Mouse (Mus musculus): Measurements from ENCODE around the gene Sh3bp5. TPM values are rescaled to one million over a fixed set of nuclear protein-coding genes. Genes with fewer than 3 reads are reported as not detected.

The Sh3bp5 gene
- polyA plus RNA-seq, 1 experiment from 2014 or later, result 11.3 TPM

- DNase-seq (ENCODE audit: low read depth, low spot score) (no peak), ATAC-seq (no peak)
- no peaks in the 10 kb centered on the region for H3K27me3 ChIP-seq
- TF ChIP-seq CTCF (IDR thresholded peaks at IDR 0.05), result no peak
- POLR2A ChIA-PET, result interaction anchor here (0.5 kb wide), 1 partner anchor 96 kb away, joined by 3 read pairs; no protein-coding TSS in a partner anchor
- CTCF ChIA-PET, result interaction anchor here (2.2 kb wide), 1 partner anchor 9 kb away, joined by 4 read pairs; no protein-coding TSS in a partner anchor
- in situ Hi-C loops (cut with MboI; ENCODE audit: low pct_unique_long_range_greater_than_20kb), result no loop called here
Measured at GRCm38 (mm10) chr14:31395629-31396199, 40.2 kb downstream of the Sh3bp5 start.

GRCm38 (mm10) chr14:31394822-31395532 lies 40.9 kb downstream of the Sh3bp5 start:
- ChIA-PET POLR2A (interaction anchor here (0.5 kb wide), 1 partner anchor 96 kb away, joined by 3 read pairs; no protein-coding TSS in a partner anchor), CTCF (interaction anchor here (1.0 kb wide), 1 partner anchor 41 kb away, joined by 3 read pairs; no protein-coding TSS in a partner anchor)
- TF ChIP-seq CTCF (IDR thresholded peaks at IDR 0.05), result no peak
- H3K27me3 ChIP-seq, result no peaks in the 10 kb centered on the region
- ATAC-seq, result no peak
- no peak for DNase-seq (ENCODE audit: low read depth, low spot score)
- in situ Hi-C loops (cut with MboI; ENCODE audit: low pct_unique_long_range_greater_than_20kb), result no loop called here

DNA sequence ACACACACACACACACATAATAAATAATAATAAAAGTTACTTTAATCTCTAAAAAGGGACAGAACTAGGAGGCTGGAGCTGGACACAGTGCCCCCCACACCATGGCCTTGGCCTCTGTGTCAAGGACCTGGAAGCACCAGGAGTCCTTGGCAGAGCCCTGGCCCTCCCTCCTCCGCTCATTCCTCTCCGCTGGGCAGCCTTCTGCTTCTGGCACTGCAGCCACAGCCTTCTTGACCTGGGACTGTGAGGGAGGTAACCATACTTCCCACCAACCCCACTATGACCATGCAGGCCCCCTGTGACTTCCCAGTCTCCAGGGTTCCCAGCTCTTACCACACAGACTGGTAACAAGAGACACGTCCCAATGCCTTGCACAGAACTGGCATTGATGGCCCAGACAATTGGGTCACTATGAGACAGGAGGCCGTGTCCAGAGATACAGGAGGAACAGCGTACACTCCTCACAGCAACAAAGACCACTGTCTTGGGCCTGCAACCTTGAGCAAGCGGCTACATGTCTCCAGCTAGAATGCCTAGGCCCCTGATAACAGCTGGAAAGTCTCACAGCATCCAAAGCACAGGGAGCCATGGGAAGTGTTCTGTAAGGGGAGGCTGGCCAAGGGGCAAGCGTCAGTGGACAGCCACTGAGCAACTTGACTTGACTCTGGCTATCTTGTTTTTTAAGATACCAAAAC lies 41.8 kb downstream of the Sh3bp5 start:
- no peak for DNase-seq (ENCODE audit: low read depth, low spot score)
- no peak for TF ChIP-seq CTCF (IDR thresholded peaks at IDR 0.05)
- ChIA-PET POLR2A (no interaction called here), CTCF (interaction anchor here (1.0 kb wide), 1 partner anchor 42 kb away, joined by 3 read pairs; no protein-coding TSS in a partner anchor)
- no peak for ATAC-seq
- in situ Hi-C loops (cut with MboI; ENCODE audit: low pct_unique_long_range_greater_than_20kb), result no loop called here
- H3K27me3 ChIP-seq, result no peaks in the 10 kb centered on the region

- in situ Hi-C loops (cut with MboI; ENCODE audit: low pct_unique_long_range_greater_than_20kb), result no loop called here
Measured at GRCm38 (mm10) chr14:31393546-31393890, 42.4 kb downstream of the Sh3bp5 start.

GRCm38 (mm10) chr14:31392873-31393545 lies 42.9 kb downstream of the Sh3bp5 start:
- DNase-seq (ENCODE audit: low read depth, low spot score) (no peak), ATAC-seq (no peak)
- POLR2A ChIA-PET, result no interaction called here
- CTCF ChIA-PET, result no interaction called here
- in situ Hi-C loops (cut with MboI; ENCODE audit: low pct_unique_long_range_greater_than_20kb), result no loop called here
- H3K27me3 ChIP-seq, result no peaks in the 10 kb centered on the region
- no peak for TF ChIP-seq CTCF (IDR thresholded peaks at IDR 0.05)

More at GRCm38 (mm10) chr14:31393546-31393890, 42.4 kb downstream of the Sh3bp5 start:
- H3K27me3 ChIP-seq, result no peaks in the 10 kb centered on the region
- TF ChIP-seq CTCF (IDR thresholded peaks at IDR 0.05), result no peak
- POLR2A ChIA-PET, result no interaction called here
- ATAC-seq (no peak), DNase-seq (ENCODE audit: low read depth, low spot score) (no peak)
- CTCF ChIA-PET, result no interaction called here

GRCm38 (mm10) chr14:31392300-31392699 lies 43.6 kb downstream of the Sh3bp5 start:
- ChIA-PET POLR2A (no interaction called here), CTCF (no interaction called here)
- ATAC-seq (no peak), DNase-seq (ENCODE audit: low read depth, low spot score) (no peak)
- no peak for TF ChIP-seq CTCF (IDR thresholded peaks at IDR 0.05)
- in situ Hi-C loops (cut with MboI; ENCODE audit: low pct_unique_long_range_greater_than_20kb), result no loop called here
- H3K27me3 ChIP-seq, result no peaks in the 10 kb centered on the region

DNA sequence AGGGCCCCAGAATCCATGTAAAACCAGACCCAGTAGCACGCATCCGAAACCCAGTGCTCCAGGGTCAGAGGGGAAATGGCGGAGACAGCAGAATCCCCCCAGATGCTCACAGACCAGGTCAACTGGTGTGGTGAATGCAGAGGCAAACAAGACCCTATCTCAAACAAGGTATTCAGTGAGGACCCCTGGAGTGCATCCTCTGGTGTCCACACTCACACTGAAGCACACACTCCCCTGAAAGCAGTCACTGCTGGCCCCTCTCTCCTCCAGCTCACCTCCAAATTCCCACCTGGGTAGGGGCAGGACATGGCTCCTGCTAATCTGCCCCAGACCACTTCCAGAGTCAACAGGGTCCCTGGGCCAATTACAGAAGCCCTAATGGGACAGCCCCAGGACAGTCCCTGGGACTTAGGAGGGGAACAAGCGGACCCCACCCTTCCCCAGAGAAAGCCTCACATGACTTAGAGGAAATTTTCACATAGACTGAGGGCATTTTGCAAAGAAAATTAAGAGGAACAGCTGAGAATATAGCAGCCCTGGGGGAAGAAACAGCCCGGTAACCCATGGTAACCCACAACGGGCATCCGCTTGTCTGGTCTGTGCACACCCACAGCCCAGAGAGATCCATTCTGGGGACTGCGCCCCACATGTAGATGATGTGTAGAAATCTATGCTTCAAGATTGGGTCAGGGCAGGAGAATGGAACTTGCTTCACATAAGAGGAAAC lies 46.3 kb downstream of the Sh3bp5 start:
- CTCF ChIA-PET, result interaction anchor here (0.6 kb wide), 1 partner anchor 83 kb away, joined by 3 read pairs; no protein-coding TSS in a partner anchor
- in situ Hi-C loops (cut with MboI; ENCODE audit: low pct_unique_long_range_greater_than_20kb), result loop anchor here (5.0 kb wide), 2 partner anchors 48 to 73 kb away; partner anchors contain the start of gene Sh3bp5
- POLR2A ChIA-PET, result no interaction called here
- no peaks in the 10 kb centered on the region for H3K27me3 ChIP-seq
- ATAC-seq, result no peak
- DNase-seq (ENCODE audit: low read depth, low spot score), result no peak
- no peak for TF ChIP-seq CTCF (IDR thresholded peaks at IDR 0.05)

DNA sequence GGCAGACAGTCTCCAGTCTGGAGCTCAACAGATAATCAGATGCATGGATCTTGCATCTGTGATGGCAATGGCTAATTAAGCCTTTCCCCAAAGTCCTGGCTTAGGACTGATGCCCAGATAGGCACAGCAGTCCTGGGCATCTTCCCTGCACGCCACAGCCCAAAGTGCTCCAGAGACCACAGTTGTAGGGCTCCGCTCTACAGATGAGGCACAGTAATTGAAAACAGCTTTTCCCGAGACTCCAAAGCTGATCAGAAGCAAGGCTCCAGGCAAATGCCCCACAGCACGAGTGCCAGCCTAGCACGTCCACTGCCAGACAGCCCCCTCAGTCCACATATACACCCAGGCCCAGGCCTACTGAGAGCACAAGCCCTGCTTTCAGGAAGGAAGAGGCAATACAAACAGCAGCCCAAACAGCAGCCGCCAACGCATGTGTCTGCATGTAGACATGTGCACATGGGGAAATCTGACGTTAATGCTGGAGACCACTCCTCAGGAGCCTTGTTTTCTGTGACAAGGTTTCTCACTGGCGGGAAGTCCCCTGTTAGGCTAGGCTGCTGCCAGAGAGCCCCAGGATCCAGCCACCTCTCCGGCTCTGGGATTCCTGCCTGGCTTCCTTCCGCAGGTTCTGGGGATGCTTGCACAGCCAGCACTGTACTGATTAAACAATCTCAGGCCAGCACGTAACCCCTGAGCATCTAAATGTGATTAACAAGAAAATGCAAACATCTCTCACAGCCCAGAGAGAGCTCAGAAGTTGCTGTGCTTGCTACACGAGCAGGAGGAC lies 47.6 kb downstream of the Sh3bp5 start:
- ChIA-PET POLR2A (no interaction called here), CTCF (interaction anchor here (0.6 kb wide), 1 partner anchor 84 kb away, joined by 3 read pairs; no protein-coding TSS in a partner anchor)
- ATAC-seq (no peak), DNase-seq (ENCODE audit: low read depth, low spot score) (no peak)
- no peaks in the 10 kb centered on the region for H3K27me3 ChIP-seq
- in situ Hi-C loops (cut with MboI; ENCODE audit: low pct_unique_long_range_greater_than_20kb), result loop anchor here (5.0 kb wide), 2 partner anchors 49 to 74 kb away; partner anchors contain the start of gene Sh3bp5
- no peak for TF ChIP-seq CTCF (IDR thresholded peaks at IDR 0.05)

DNA sequence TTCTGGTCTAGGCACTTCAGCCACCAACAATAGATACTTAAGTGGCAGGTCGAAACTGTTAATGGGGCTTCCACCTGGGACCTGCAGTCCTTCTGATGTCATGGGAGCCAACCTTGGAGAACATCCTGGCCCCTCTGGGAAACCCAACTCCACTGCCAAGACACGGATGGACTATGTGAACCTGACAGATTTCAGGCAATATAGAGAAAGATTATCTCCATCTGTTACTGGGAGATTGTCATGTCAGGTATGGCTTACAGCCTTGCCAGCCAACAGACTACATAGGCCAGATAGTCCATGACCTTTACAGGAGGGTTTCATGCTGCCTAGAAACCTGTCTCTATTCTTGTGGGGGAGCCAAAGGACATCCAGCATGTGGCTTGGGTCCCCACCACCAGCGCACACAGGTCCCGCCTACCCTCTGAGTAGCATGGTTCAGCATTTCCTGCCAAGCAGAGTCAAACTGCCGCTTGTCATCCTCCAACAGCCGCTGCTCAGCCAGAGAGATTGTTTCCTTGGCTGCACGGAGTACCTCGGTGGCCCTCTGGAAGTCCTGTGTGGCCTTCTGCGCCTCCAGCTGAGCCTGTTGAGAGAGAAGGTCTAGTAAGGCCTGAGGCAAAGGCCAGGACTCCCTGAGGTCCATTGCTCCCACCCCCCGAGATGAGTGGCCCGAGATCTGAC lies 48.4 kb downstream of the Sh3bp5 start:
- DNase-seq (ENCODE audit: low read depth, low spot score) (no peak), ATAC-seq (no peak)
- ChIA-PET POLR2A (no interaction called here), CTCF (no interaction called here)
- no peaks in the 10 kb centered on the region for H3K27me3 ChIP-seq
- in situ Hi-C loops (cut with MboI; ENCODE audit: low pct_unique_long_range_greater_than_20kb), result loop anchor here (5.0 kb wide), 2 partner anchors 50 to 75 kb away; partner anchors contain the start of gene Sh3bp5
- no peak for TF ChIP-seq CTCF (IDR thresholded peaks at IDR 0.05)
